ENCODE assay signal across 24 mouse cellular contexts in the genomic region with DNA sequence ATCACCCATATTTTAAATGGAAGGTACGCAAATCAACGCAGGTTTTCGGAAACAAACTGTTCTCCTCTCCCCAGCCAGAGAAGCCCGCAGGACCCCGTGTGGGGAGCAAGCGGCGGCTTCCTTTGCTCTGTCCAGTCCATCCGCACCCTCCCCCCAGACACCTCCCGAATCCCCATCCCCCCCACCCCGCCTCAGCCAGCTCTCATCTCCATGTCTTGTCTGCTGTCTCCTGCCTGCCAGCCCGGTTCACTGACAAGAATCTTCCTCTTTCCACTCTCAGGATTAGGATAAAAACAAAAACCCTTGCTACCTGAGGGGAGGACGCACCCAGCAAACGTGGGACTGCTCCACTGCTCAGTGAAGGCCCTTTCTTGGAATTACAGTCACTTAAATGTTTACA. TPM values are rescaled to one million over a fixed set of nuclear protein-coding genes. Genes with fewer than 3 reads are reported as not detected.
DNase-seq lines count a peak whose midpoint lies in the region; ATAC-seq and TF ChIP-seq lines count a peak whose summit lies in the region.
"Had no signal": no experiment of that assay in that cellular context is flagged by ENCODE, and none has a peak within 500 bp of the region (broad histone marks: within the 10 kb centered on the region; RNA-seq: fewer than 3 reads in every experiment).

No protein-coding gene starts in this region.

- no peaks in the 10 kb centered on the region for H3K9me3 ChIP-seq in hindbrain, embryonic 12.5 days (replicated peaks)
- no peaks in the 10 kb centered on the region for H3K9me3 ChIP-seq in hindbrain, postnatal 0 days (ENCODE audit: low read length)
- no peaks in the 10 kb centered on the region for H3K9me3 ChIP-seq in lung, postnatal 0 days (ENCODE audit: low read length)
- H3K9me3 ChIP-seq in stomach, embryonic 16.5 days (replicated peaks; ENCODE audit: control insufficient read depth, low read length): no peaks in the 10 kb centered on the region
- H3K9me3 ChIP-seq in forebrain, embryonic 10.5 days: no peaks in the 10 kb centered on the region
- H3K9me3 ChIP-seq: embryonic facial prominence, embryonic 15.5 days; heart, embryonic 15.5 days; limb, embryonic 15.5 days; megakaryocyte, embryonic 14.5 days had no signal

- peak; percentile 10 for DNase-seq in embryo, embryonic 9.5 days (ENCODE audit: extremely low spot score)
- no peak for DNase-seq in embryo, embryonic 10.5 days (ENCODE audit: low spot score)
- DNase-seq in hindbrain, postnatal 0 days (ENCODE audit: low spot score): no peak
- no peak for DNase-seq in lung, postnatal 0 days (ENCODE audit: low spot score)
- no peak for DNase-seq in lung, postnatal 25 days (ENCODE audit: low spot score)
- no peak for DNase-seq in forebrain, embryonic 10.5 days (ENCODE audit: extremely low spot score, low spot score)
- DNase-seq: adrenal gland, postnatal 10 days; cerebellum, adult 9-10 months; forebrain, postnatal 0 days; kidney, postnatal 10 days; layer of hippocampus, postnatal 36 days; thymus, adult 18-20 months; thymus, postnatal 4 days had no signal

- peaks cover 9% of the 10 kb centered on the region; the same call in 1 of the 2 replicates for H3K4me1 ChIP-seq in hindbrain, embryonic 12.5 days
- H3K4me1 ChIP-seq in hindbrain, postnatal 0 days (ENCODE audit: insufficient read depth, low read length): no peaks in the 10 kb centered on the region
- 0 out of 2 replicates have a peak, but pooled peaks cover 8% of the 10 kb centered on the region for H3K4me1 ChIP-seq in lung, postnatal 0 days (ENCODE audit: insufficient read depth, low read depth, low read length)
- peaks cover 13% of the 10 kb centered on the region for H3K4me1 ChIP-seq in stomach, embryonic 16.5 days (ENCODE audit: control insufficient read depth, insufficient read depth, low read length)
- H3K4me1 ChIP-seq in forebrain, embryonic 10.5 days: peaks cover 21% of the 10 kb centered on the region

- peak overlapping the region; percentile 24 for H3K4me2 ChIP-seq in hindbrain, embryonic 12.5 days (replicated peaks)
- no peak overlapping the region for H3K4me2 ChIP-seq in hindbrain, postnatal 0 days (ENCODE audit: low read depth, low read length)
- H3K4me2 ChIP-seq in lung, postnatal 0 days (replicated peaks; ENCODE audit: low read depth, low read length): no peak overlapping the region
- no peak overlapping the region for H3K4me2 ChIP-seq in stomach, embryonic 16.5 days (ENCODE audit: low read depth, low read length)
- H3K4me2 ChIP-seq: embryonic facial prominence, embryonic 15.5 days; heart, embryonic 15.5 days; hindbrain, embryonic 14.5 days; limb, embryonic 15.5 days had no signal

- WGBS in hindbrain, embryonic 12.5 days: 18% methylated on average over 13 of the region's 13 CpGs
- WGBS in hindbrain, postnatal 0 days: 28% methylated on average over 13 of the region's 13 CpGs
- 32% methylated on average over 13 of the region's 13 CpGs for WGBS in lung, postnatal 0 days
- 29% methylated on average over 13 of the region's 13 CpGs for WGBS in stomach, embryonic 16.5 days
- 13% methylated on average over 13 of the region's 13 CpGs for WGBS in forebrain, embryonic 10.5 days

- no peaks in the 10 kb centered on the region for H3K36me3 ChIP-seq in hindbrain, embryonic 12.5 days
- H3K36me3 ChIP-seq in hindbrain, postnatal 0 days (ENCODE audit: insufficient read depth, low read length): no peaks in the 10 kb centered on the region
- H3K36me3 ChIP-seq in lung, postnatal 0 days (ENCODE audit: insufficient read depth, low read length): no peaks in the 10 kb centered on the region
- H3K36me3 ChIP-seq in stomach, embryonic 16.5 days (ENCODE audit: control insufficient read depth, insufficient read depth, low read length): no peaks in the 10 kb centered on the region
- H3K36me3 ChIP-seq in forebrain, embryonic 10.5 days (replicated peaks): no peaks in the 10 kb centered on the region
- H3K36me3 ChIP-seq: embryonic facial prominence, embryonic 15.5 days; heart, embryonic 15.5 days; limb, embryonic 15.5 days had no signal

- TF ChIP-seq EP300 in lung, postnatal 0 days (IDR thresholded peaks at IDR 0.05): no peak

- H3K27ac ChIP-seq in hindbrain, embryonic 12.5 days: no peak overlapping the region
- H3K27ac ChIP-seq in hindbrain, postnatal 0 days: no peak overlapping the region
- H3K27ac ChIP-seq in lung, postnatal 0 days (ENCODE audit: low read length): peak overlapping the region; percentile 73
- H3K27ac ChIP-seq in stomach, embryonic 16.5 days (ENCODE audit: low read length): peak overlapping the region; percentile 33; the same call in 1 of the 2 replicates
- H3K27ac ChIP-seq in forebrain, embryonic 10.5 days: no peak overlapping the region
- H3K27ac ChIP-seq: embryonic facial prominence, embryonic 15.5 days; hindbrain, embryonic 14.5 days; layer of hippocampus, adult 2 months; limb, embryonic 15.5 days had no signal

- ATAC-seq in hindbrain, embryonic 12.5 days (ENCODE audit: low FRiP score): no peak
- ATAC-seq in hindbrain, postnatal 0 days: no peak
- peak; percentile 31 for ATAC-seq in lung, postnatal 0 days
- ATAC-seq in stomach, embryonic 16.5 days (ENCODE audit: insufficient read depth, low FRiP score): no peak
- ATAC-seq: CD4-positive, CD25-positive, alpha-beta regulatory T cell, adult 4 months; forebrain, postnatal 0 days; Patski had no signal

- H3K4me3 ChIP-seq in hindbrain, embryonic 12.5 days: no peak overlapping the region
- no peak overlapping the region for H3K4me3 ChIP-seq in hindbrain, postnatal 0 days (ENCODE audit: low read length)
- no peak overlapping the region for H3K4me3 ChIP-seq in lung, postnatal 0 days (ENCODE audit: low read depth, low read length)
- H3K4me3 ChIP-seq in stomach, embryonic 16.5 days (replicated peaks; ENCODE audit: low read length): no peak overlapping the region
- no peak overlapping the region; the same call in 1 of the 2 replicates for H3K4me3 ChIP-seq in forebrain, embryonic 10.5 days
- H3K4me3 ChIP-seq: embryonic facial prominence, embryonic 15.5 days; heart, embryonic 15.5 days; layer of hippocampus, adult 2 months; limb, embryonic 15.5 days; megakaryocyte, embryonic 14.5 days had no signal

- TF ChIP-seq CTCF in hindbrain, postnatal 0 days (IDR thresholded peaks at IDR 0.05; ENCODE audit: low read depth): no peak
- TF ChIP-seq CTCF in lung, postnatal 0 days (IDR thresholded peaks at IDR 0.05): no peak

- peaks cover 14% of the 10 kb centered on the region; the same call in 1 of the 2 replicates for H3K27me3 ChIP-seq in hindbrain, embryonic 12.5 days
- H3K27me3 ChIP-seq in hindbrain, postnatal 0 days (ENCODE audit: insufficient read depth, low read length): no peaks in the 10 kb centered on the region
- H3K27me3 ChIP-seq in lung, postnatal 0 days (replicated peaks; ENCODE audit: insufficient read depth, low read length): no peaks in the 10 kb centered on the region
- H3K27me3 ChIP-seq in stomach, embryonic 16.5 days (ENCODE audit: control insufficient read depth, insufficient read depth, low read length): no peaks in the 10 kb centered on the region
- peaks cover 48% of the 10 kb centered on the region for H3K27me3 ChIP-seq in forebrain, embryonic 10.5 days (ENCODE audit: poor library complexity, severe bottlenecking)
- H3K27me3 ChIP-seq: embryonic facial prominence, embryonic 15.5 days; heart, embryonic 15.5 days; limb, embryonic 15.5 days; Patski had no signal

- no peak overlapping the region for H3K9ac ChIP-seq in hindbrain, embryonic 12.5 days
- H3K9ac ChIP-seq in hindbrain, postnatal 0 days (replicated peaks; ENCODE audit: low read length): no peak overlapping the region
- H3K9ac ChIP-seq in lung, postnatal 0 days (replicated peaks; ENCODE audit: low read depth): no peak overlapping the region
- no peak overlapping the region for H3K9ac ChIP-seq in stomach, embryonic 16.5 days (ENCODE audit: low read length)
- H3K9ac ChIP-seq: embryonic facial prominence, embryonic 15.5 days; forebrain, postnatal 0 days; heart, embryonic 15.5 days; hindbrain, embryonic 14.5 days; limb, embryonic 15.5 days had no signal

RNA-seq across cellular contexts. Expression of a gene that starts 27.3 kb away (rescaled TPM):
- polyA plus RNA-seq in hindbrain, embryonic 12.5 days (2016; fragmentation: Nextera tagmentation; extraction: Ambion mirVana): 4.7 and 4.8 TPM in 2 replicates
- 4.6 and 9.1 TPM in 2 replicates for total RNA-seq in hindbrain, postnatal 0 days (2014; rRNA removed)
- polyA plus RNA-seq in hindbrain, postnatal 0 days (2015; fragmentation: Nextera tagmentation; extraction: Ambion mirVana): 9.7 and 11.7 TPM in 2 replicates
- polyA plus RNA-seq in lung, postnatal 0 days (2015; fragmentation: Nextera tagmentation; extraction: Ambion mirVana): 1.1 and 1.4 TPM in 2 replicates
- polyA plus RNA-seq in stomach, embryonic 16.5 days (2015; fragmentation: Nextera tagmentation; extraction: Ambion mirVana): 2.3 and 2.9 TPM in 2 replicates
- 2.9 and 3.0 TPM in 2 replicates for polyA plus RNA-seq in forebrain, embryonic 10.5 days (2016; fragmentation: Nextera tagmentation; extraction: Ambion mirVana)
- total RNA-seq: granulocyte monocyte progenitor cell, adult 5-6 weeks had no signal

Comparison
In these comparisons a context has a peak if more than half of its experiments do, and no peak if none do; other contexts are left out.
1. H3K27ac ChIP-seq: peak in lung, postnatal 0 days (single experiment) and stomach, embryonic 16.5 days (single experiment); none in hindbrain, embryonic 12.5 days (single experiment), hindbrain, postnatal 0 days (single experiment) and forebrain, embryonic 10.5 days (single experiment).